Mouse (Mus musculus): Measurements from ENCODE around the gene Slc12a1.
A peak's percentile ranks its signal among the peaks of the same experiment; 100 is the strongest.

Slc12a1 gene

GRCm38 (mm10) chr2:125211831-125212510 lies 59.7 kb downstream of the Slc12a1 start:
- no peak for DNase-seq

DNA sequence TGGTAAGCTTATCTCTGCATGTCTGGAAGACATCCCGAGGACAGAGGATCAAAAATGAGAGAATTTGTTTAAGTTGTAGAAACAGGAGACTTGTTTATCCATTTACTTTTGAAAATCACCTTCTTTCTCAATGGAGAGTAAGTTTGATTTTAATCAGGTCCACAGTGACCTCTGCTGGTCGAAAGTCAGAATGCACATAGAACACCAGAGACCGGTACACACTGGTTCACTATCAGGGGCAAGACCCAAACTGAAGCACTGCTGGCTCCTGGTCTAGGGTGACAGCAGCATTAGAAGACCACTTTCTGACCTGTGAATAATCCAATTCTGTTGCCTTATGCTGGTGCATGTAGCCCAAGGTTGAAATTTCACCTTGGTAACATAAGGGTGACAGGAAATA lies 62.3 kb downstream of the Slc12a1 start:
- peak in 1 of 2 experiments; percentile 90 for DNase-seq

DNA sequence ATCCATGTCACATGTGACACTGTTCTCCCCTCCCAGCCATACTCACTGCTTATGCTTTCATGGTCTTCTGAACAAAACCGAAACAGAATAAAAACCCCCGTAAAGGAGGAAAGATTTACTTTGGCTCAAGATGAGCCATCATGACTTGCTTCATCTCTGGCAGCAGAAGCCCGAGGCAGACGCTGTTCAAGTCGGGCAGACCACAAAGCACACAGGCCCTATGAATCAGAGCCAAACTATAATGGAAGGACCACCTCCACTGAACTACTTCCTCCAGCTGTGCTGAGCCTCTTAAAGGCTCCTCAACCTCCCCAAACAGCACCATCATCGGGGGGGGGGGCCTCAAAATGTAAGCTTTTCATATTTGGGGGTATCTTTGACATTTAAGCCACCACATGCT lies 65.0 kb downstream of the Slc12a1 start:
- no peak for DNase-seq

- DNase-seq = no peak
These were observed 66.3 kb downstream of the Slc12a1 start for GRCm38 (mm10) chr2:125218566-125218965.

GRCm38 (mm10) chr2:125219268-125219667 lies 67.0 kb downstream of the Slc12a1 start:
- DNase-seq = no peak

GRCm38 (mm10) chr2:125221673-125222072 lies 69.4 kb downstream of the Slc12a1 start:
- DNase-seq = no peak

DNA sequence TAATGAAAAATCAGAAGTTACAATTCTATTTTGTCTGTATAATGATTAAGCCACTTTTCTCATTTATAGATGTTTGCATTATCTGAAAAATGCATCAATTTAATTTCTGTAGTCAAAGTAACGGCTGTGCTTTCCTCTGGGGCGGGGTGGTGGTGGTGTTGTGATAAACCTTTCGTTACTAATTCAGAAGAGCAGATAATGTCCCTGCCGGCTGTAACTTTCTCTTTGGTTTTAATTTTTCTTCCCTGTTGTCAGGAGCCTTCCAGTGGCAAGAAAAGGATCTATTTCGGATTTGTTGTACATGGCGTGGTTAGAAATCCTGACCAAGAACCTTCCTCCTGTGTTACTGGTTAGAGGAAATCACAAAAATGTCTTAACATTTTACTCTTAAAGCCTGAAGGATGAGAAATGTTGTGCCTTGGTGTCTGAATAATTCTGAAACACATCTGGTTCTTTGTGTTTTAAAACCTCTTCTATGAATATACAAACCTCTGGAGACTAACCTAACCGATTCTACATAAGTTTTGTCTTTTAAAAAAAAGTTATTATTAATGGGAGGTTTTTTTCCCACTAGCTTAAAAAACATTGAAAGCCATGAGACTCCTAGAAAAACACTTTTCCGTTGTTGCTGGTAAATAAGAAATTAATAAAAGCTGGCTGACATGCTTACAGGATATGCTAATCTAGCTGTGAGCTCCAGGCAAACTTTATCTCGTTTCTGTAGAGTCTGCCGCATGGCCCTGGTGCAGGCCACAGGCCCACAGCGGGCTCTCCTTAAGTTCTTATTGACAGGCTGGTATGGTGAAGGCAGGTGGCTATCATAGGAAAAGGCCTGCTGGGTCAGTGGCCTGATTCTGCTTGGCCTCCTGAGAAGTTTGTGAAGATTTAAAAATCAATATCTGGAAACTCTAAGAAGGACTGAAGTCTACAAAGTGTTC lies 76.4 kb downstream of the Slc12a1 start:
- DNase-seq = no peak

GRCm38 (mm10) chr2:125232183-125232582 lies 79.9 kb downstream of the Slc12a1 start:
- DNase-seq = no peak

GRCm38 (mm10) chr2:125233537-125233936 lies 81.2 kb downstream of the Slc12a1 start:
- DNase-seq = no peak

DNA sequence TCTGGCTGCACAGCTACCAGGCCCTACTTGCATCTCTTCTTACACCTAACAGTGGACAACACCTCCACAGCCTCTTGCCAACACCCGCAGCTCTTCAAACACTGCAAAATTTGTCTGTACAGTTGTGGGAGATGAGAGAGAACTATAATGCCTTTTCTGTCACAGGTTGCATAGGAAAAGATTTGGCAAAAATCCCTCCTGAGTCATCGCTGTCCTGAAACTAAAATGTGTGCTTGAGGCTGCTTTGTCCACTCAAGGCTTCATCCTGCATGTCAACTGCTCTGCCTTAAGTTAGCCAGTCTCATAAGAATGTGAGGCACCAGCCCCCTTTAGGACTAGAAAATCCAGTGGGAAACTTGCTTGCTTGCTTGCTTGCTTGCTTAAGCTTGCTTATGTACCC lies 81.7 kb downstream of the Slc12a1 start:
- no peak for DNase-seq

- no peak for DNase-seq
These were observed 93.4 kb downstream of the Slc12a1 start for GRCm38 (mm10) chr2:125245545-125246285.

DNA sequence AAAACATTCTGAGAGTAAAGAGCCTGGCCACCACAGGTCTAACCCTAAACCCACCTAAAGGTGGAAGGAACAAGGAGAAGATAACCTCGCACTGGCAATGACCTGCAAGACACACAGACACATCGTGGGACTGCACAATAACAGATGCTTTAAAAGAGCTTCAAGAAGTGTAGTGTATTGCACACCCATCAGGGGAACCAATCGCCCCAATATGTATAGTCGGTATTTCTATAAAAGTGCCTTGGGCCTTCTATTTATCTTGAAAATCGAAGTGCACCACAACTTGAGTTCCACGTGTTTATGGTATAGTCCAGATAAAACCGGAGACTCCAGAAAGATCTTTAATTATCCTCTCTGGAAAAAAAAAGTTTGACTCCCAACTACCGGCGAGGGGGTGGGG lies 94.4 kb downstream of the Slc12a1 start:
- no peak for DNase-seq

DNA sequence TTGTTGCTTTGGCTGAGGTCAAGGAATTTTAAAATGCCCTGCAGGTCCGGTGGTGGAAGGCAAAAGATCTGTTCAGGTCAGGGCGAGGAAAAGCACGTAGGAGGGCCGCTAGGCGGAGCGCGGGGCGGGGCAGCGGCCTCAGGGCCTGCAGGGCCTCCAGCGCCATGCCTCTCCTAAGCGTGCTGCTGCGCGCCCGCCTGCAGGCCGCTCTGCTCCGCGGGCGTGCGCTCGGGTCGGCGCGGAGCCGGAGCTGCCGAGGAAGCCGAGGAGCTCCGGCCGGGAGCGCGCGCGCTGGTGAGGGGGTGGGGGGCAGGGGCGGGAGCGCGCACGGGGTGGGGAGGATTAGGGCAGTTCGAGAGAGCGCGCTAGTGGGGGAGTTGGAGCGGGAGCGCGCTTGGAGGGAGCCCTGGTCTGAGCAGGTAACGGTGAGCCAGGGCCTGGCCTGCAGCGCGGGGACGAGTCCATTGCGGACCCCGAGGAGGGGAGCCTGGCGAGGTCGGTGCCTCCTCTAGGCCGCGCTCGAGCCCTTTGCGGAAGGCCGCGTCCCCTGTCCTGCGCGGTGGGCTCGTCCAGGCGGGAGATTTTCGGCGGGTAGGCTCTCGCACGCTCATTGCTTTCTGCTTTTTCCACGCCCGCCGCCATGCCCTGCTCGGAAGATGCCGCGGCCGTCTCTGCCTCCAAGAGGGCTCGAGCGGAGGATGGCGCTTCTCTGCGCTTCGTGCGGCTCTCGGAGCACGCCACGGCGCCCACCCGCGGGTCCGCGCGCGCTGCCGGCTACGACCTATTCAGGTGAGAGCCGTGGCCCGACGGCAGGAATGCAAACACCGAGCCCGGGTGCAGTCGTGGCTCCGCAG lies 95.0 kb downstream of the Slc12a1 start, which contains the start of gene Dut:
Gene Dut, plus strand, starts transcription at position 83 of the 854 bp plus-strand sequence.
- peak; percentile 93 to 98 for DNase-seq

- DNase-seq = no peak
These were observed 95.6 kb downstream of the Slc12a1 start for GRCm38 (mm10) chr2:125247962-125248235.

GRCm38 (mm10) chr2:125248256-125248655 lies 96.0 kb downstream of the Slc12a1 start:
- DNase-seq = no peak

DNA sequence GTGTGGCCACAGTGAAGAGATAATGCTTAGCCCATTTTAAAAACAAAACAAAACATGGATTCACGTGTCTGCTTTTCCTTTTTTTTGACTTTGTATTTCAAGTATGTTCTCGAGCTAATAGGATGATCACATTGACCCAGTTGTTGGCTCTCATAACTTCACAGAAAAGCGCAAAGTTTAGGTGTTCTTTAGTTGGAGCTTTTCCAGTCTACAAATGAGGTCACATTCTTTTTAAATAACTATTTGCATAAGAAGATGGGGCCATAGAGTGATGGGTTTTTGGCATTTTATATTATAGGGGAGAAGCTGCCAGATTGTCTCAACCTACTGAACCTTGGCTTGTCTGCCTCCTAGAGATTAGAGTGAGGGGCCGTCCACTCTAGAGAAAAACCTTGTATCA lies 97.0 kb downstream of the Slc12a1 start:
- no peak for DNase-seq

GRCm38 (mm10) chr2:125249874-125250273 lies 97.6 kb downstream of the Slc12a1 start:
- no peak for DNase-seq

GRCm38 (mm10) chr2:125251781-125252180 lies 99.5 kb downstream of the Slc12a1 start:
- peak in 1 of 2 experiments; percentile 23 for DNase-seq

- peak; percentile 48 to 73 for DNase-seq
These were observed 100.0 kb downstream of the Slc12a1 start for GRCm38 (mm10) chr2:125252275-125252674.

- no peak for DNase-seq
These were observed 101.4 kb downstream of the Slc12a1 start for GRCm38 (mm10) chr2:125253699-125254098.

DNA sequence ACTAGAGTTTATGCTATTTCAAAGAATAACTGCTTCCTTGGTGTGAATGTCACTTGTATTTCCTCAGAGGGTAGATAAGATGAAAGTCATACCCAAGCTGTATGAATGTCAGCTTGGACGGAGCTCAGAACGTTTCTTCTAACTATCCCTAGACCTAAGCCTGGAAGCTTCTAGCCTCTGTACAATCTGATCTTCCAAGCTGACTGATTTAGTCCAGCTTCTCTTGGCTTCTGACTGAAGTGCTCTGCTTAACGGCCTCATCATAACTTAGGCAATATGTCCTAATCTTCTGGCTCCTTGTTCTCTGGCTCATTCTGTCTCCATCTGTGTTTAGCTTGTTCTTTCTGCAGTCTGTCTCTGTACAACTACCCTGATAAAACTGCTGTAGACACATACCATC lies 102.3 kb downstream of the Slc12a1 start:
- DNase-seq = no peak

DNA sequence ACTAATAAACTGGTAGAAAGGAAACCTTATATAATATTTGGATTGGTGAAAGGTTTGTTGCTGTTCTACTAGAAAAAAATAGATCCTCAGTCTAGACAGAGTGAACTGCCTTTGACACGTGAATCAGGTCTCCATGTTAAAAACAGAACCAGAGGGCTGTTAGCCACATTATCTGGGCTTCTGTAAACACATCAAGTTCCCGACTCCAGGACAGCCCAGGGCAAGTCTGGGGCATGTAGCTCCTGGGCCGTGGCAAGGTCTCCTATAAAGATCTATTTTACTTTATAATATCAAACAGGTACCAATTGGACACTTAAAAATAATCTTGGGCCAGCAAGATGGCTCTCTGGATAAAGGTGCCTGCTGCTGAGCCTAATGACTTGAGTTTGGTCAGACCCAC lies 103.6 kb downstream of the Slc12a1 start:
- DNase-seq = no peak

Data from kidney, postnatal 25 days (tissue).